Mouse (Mus musculus) yolk sac, embryonic 10.5 days (tissue): Measurements from ENCODE around the gene Gemin4.
"Not testable (repeated sequence)": the region's sequence is repeated elsewhere in the genome, so short reads cannot be mapped to it uniquely, and the experiment has no call there.

Experiments used
- DNase-seq: peaks from one replicate; pipeline ENCODE4 v3.0.0-alpha.2; 2017; ENCODE audit warnings: low spot score

Gemin4 gene

DNA sequence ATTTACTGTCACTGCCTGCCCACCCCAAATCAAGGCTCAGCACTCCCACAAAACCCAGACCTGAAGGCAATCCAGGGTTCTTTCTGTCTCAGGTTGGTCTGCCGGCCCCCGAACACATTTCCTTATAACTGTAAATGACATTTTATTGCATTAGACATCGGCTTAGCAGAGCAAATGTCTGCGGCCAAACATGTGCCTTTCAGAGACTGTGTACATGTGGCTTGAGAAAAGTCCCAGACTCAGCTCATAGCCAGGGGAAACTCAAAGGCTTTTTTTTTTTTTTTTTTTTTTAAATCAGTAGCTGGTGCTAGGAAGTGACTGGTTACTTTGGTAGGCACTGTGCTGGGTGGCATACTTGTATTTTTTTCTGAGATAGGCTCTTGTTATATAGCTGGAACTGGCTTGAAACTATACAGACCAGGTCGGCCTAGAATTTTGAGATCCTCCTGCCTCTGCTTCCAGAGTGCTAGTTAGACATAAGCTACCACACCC, 1.4 kb downstream of the Gemin4 start:
- DNase-seq, result no peak

DNA sequence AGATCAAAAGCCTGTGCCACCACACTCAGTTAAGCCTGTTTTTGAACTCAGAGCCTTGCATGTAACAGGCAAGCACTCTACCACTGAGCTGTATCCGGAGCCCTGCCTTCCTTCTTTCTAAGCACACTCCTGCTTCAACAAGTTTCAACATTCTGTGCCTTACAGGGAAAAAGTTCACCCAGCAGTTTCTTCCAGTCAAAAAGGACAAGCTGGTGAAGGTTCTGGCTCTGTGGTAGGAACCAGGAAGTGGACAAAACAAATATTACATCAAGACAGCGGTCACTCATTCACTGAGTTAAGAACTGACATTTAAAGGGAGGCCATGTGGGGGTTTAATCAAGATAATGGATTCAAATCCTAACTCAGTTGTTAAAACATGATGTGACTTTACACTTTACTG, 2.5 kb downstream of the Gemin4 start:
- peak; percentile 31 for DNase-seq

DNA sequence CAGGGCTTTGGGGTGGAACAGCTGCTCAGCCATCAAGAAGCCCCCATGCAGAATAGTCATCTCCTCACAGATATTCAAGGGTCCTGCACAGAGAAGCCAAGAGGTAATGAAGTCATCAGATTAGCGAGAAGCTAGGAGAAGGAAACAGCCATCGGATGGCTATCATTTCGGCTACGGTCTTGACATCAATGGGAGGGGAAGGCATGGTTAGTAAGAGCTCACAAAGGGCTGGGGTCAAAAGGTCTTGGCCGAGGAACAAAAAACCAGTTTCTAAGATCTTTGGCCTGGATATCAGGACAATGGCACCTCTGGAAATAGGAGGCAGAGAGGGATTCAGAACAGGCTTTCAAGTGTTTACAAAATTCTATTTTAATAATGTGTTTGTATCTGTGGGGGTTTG, 3.6 kb downstream of the Gemin4 start:
- DNase-seq, result no peak

DNA sequence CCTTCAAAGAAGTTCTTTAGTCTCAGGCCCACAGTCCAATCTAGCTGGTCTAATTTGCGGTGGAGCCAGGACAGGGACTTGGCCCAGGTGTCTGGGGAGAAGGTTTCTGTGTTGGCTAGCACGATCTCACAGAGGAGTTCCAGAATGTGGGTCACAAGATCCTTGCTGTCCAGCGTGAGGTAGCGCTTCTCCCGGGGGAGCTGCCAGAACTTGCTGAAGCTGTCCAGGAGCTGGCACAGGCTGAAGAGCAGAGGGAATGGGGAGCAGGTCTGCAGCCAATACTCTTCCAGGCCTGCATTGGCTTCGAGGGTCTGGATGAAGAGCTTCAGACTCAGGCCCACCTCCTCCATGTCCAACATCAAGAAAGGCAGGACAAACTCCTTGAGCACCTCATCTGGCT, 5.9 kb downstream of the Gemin4 start:
- not testable (repeated sequence) for DNase-seq

DNA sequence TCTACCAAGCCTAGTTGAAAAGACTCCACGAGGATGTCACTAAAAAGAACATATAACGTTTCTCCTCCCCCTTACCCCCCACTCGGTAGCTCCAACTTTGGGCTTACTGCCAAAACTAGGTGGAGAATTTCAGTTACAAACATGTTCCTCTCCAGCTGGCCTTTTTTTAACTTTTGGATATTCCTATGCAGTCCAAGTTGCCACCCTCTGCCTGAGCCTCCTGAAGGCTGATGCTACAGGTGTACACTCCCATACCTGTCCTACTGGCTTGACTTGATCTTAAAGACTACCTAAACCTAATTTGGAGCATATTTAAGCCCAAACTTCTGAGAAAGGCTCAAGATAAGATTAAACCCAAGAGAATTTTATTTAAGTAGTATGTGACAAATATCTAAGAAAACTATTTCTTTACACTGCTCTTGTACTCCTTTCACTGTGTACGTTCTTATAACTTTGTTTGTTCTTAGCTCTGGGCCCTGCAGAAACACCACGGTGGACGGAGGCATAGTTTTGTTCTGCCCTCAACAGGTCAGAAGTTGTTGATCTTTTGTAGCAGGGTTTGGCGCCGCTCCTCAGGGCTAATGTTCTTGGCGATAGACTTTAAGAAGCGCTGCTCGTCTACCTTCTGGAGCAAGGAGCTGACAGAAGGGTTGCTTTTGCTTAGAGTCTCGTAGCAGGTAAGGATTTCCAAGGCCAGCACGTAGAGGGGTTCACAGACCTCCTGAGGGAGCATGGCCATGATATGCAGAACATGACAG, 7.1 kb downstream of the Gemin4 start:
- no peak for DNase-seq

DNA sequence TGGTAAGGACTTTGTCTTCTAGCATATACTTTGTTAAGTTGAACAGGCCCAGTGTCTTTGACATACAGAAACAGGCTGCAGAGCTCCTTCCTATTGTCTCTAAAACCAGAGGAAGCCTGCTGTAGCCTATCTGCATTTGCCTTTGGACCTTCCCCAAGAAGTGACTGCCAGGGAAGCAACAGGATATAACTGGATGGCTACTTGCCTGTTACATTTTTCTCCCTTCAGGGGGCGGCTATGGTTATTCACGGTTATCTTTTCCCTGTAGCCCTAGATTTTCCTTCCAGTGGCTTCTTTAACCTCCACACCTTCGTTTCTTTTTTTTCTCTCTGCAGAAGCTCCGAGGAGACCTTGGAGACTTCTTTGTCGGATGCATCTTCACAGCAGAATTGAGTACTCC, 10.7 kb downstream of the Gemin4 start:
- DNase-seq, result no peak

DNA sequence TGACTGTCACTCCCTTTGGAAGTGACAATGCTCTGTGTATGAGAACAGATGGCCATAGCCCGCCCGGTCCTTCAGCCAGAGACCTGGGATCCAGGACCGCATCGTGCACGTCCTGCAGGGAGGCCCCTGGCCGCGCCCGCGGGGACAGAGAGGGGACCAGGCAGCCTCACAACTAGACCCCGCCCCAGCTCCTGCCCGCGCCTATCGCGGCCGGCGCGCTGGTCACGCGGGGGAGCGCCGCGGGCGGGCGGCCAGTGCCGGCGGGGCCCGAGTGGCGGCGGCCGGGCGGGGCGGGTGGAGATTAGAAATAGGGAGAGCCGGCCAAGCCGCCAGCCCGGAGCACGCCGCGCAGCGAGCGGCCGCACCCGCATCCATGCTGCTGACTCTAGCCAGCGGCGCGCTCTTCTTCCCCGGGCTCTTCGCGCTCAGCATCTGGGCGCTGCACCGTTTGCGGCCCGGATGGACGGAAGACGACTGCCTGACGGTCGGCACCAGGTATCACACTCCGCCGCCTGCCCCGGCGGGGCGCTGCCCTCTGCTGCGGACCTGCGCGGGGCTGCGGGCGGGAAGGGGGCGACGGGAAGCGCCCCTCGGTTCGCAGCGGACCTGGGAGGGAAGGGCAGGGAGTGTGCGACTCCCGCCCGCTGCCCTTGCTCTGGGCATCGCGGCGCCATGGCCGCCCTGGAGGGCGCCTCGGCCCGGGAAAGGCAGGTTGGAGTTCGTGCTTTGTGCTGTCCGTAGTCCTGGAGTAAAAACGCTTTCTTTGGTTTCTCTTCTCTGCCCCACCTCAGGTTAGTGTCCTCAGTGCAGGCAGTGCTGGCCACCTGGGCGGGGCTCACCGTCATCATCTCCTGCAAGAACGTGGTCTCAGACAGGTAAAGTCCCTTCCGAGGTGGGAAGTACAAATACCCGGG, 15.4 kb downstream of the Gemin4 start:
- DNase-seq, result peak; percentile 74

DNA sequence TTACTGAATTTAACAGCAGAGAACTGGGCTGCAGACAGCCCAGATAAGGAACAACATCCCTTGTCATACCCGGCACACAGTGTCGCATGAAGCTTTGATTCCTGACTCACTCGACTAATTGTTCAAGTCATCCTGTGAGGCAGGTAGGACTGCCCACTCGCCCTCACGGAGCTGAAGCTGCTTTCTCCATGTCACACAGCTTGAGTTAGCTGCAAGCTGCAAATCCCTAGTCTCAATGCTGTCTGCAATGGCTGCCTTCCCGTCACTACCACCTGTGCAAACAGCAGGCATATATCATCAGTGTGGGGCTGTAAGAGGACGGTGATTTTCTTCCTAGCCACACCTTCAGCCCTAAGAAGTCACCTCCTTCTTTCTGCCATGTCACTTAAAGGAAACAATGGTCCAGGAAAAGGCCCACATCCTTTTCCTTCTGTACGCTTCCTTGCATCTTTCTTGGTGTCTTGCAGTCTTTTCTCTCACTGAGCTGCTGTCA, 20.4 kb downstream of the Gemin4 start:
- DNase-seq, result no peak

DNA sequence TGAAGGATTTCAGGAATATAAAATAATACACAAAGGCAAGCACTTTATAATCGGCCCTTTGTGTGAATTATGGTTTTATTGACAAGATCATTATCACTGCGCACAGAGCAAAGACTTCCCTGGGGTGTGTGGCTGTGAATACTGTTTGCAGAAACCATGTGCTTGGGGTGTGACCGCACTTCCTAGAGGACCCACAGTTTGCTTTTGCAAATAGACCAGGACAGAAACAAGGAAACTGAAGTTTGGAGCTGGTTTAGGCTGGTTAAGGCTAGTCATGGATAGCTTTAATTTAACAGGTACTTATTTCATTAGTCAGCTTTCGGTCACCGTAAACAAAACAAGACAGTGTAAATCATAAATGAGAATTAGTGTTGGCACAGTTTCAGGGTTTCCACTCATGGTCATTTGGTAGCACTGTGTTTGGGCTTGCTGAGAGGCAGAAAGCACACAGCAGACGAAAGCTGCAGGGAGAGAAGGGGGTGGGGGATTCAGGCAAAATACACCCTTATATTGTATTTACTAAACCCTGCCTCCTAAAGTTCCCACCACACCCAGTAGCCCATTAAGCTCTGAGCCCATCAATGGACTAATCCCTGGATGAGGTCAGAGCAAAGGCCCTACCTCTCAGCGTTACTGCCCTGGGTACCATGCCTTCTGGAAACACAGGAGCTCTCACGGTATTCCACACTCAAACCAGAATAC, 21.0 kb downstream of the Gemin4 start:
- DNase-seq, result no peak

DNA sequence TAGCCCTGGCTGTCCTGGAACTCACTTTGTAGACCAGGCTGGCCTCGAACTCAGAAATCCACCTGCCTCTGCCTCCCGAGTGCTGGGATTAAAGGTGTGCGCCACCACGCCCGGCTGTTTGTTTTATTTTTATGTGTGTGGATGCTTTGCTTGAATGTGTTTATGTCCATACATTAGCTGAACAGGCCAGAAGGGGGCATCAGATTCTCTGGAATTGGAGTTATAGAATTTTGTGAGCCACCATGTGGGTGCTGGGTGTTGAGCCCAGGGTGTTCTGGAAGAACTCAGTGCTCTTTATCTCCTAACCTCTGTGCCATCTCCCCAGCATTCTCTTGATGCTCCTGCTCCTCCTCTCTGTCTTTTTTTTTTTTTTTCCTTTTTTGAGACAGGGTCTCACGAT, 30.6 kb downstream of the Gemin4 start:
- no peak for DNase-seq

DNA sequence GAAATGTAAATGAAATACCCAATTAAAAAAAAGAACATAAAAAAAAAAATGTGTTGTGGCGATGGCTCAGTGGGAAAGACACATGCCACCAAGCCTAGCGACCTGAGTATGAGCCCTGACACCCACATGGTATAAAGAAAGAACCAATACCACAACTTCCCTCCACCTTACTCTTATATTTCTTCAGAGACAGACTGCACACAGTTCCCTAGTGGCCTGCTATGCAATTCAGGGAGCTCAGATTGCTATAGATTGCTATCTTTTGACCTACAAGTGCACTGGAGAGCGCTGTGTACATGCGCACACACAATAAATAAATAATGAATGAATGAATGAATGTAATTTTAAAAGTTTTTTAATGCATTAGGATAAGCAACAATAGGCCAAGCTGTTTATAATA, 33.7 kb downstream of the Gemin4 start:
- DNase-seq, result no peak

DNA sequence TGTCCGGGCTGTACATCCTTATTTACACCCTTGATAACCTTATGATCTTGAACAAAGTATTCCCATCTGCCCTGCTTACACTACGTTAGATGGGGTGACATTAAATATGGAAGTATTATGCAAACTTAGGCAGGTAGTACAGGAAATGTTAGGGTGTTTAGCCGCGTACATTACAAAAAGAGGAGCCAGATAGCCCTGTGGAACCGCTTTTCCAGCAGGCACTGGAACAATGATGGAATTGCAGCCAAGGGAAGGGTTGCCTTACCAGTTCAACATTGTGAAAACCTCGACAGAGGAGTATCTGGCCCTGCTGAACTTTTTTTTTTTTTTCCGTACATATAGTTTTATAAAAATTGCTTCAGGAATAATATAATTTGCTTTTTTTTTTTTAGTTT, 37.3 kb downstream of the Gemin4 start:
- no peak for DNase-seq

DNA sequence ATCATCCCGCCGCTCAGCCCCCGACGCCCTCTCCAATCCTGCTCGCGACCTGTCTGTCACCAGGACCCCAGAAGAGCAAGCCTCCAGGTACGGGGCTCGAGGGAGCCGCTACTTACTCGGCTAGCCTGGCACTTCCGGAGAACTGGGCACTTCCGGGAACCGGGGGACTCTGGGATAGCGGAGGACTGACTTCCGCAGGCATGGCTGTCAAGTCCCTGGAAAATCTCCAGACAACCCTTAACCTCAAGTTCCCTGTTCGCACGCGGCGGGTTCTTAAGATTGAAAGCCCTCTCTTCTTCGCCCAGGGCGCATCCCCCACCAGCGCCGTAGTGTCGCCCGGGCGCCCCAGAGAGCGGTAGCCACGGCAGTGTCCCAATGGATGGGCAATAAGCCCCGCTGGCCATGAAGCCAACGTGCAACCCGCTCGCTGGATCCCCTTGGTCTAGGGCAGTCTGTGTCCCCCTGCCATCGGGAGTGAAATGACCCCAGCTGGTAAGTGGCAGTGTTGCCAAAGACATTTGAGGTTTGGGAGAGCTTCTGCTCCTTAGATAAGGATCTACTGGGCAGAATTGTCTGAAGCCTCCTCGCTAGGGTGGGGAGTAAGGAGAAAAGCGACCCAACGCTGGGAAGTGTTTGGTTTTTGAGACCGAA, 37.8 kb downstream of the Gemin4 start, which contains the start of the genes Vps53 and Fam57a:
Gene Vps53, minus strand, starts transcription at position 153 of the 651 bp plus-strand sequence.
Gene Fam57a, plus strand, starts transcription at position 177 of the 651 bp plus-strand sequence.
- DNase-seq, result peak; percentile 91

DNA sequence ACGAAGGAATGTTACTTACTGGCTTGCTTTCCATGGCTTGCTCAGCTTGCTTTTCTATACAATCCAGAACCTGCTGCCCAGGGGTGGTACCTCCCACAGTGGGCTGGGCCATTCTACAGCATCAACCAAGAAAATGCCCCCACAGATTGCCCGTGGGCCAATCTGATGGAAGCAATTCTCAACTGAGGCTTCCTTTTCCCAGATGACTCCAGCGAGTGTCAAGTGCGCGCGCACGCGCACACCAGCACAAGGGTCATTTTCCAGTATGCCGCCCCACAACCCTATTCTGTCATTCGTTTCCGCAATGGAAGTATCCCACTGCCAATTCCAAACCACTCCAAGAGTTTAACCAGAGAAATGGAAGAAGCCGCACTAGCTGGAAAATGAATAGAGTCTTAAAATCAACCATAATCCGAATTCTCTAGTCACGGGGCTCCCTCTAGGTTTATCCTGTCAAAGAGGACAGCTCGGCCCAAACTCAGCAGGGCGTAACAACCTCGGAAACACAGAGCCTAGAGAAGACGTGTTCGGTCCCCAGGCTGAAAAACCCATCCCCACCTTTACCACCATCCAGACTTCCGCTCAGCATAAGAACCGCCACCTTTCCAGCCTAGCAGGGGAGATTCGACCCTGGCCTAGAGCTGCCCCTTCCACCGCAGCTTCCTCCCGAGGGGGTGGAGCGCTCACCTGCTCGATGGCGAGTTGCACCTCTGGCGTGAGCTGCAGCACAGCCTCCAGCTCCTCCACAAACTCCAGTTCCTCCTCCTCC, 38.6 kb downstream of the Gemin4 start:
- peak; percentile 48 for DNase-seq

DNA sequence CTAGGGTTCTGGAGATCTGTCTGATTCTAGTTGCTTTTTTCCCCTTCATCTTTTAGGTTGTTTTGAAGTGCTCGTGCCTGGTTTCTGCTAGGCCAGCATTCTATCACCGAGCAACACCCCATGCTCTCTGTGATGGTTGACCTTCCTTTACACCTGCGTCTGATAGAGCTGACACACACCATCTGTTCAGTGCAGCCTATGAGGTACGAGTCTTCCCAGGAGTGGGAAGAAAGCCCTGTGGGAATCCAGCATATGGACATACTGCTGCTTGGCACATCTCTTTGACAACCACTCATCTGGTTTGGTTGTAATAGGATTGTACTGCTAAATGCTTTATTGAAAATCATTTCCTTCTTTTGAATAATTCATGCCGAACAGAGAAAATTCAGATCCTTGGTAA, 47.3 kb downstream of the Gemin4 start:
- no peak for DNase-seq

DNA sequence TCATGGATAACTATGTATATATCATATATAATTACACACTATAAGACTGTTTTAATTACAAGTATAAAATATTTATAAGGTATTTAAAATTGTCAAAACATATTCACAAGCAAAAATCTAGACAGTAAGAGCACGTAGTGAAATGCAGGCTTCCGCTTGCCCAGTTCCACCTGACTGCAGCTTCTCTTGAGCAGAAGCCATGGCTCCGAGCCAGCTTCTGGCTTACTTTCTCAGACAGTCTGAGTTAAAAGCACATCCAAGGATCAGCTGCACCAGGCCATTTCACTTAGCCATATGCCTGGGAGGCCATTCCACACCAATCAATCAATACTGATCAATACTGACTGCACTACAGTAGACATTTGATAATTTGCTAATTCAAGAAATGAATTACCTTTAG, 48.5 kb downstream of the Gemin4 start:
- no peak for DNase-seq

DNA sequence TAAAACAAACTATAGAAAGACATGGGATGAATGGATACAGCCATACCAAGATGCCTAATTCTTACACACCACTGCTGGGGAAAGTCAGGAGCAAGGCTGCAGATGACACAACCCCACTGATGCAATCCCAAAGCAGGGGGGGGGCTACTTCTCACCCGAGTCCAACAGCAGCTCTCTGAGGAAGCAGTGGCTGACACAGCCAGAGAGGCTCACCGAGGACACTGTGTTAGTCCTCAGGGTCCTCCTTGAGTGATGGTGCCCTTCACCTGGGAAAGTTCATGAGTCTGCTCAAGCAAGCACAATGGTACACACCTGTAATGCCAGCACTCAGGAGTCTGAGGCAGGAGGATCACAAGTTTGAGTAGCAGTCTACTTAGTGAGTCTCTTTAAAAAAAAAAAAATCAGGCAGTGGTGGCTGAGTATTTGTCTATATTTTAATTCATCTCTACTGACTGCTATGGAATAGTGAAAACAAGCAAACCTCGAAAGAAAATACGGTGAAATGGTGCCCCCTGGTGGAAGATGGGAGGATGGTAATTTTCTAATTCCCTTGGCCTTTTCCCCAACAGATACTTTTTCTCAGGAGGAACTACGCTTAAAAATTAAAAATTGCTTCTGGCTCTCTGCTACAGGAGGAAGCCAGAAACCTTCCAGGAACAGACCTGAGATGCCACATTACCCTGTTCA, 50.2 kb downstream of the Gemin4 start:
- peak; percentile 53 for DNase-seq

DNA sequence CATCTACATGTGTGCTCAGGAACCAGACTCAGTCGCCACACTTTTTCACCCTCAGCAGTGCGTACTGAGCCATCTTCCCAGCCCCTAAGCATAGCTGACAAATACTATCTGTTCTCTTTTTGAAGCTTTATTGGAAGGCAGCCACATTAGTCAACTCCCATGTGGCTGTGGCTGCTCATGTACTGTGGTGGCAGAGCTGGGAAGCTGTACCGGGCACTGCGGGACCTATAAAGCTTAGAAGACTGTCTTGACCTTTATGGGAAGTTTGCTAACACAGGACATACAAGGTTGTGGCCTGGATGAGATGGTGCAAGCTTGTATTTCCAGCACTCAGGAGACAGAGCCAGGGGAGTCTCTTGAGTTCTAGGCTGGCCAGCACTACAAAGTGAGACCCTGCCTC, 50.8 kb downstream of the Gemin4 start:
- no peak for DNase-seq
